Mouse (Mus musculus) cortical plate, adult 2 months (tissue): Measurements from ENCODE around the gene Coro2b.

Experiments used
- CTCF ChIP-seq: fragments of 200-500 bp; IDR thresholded peaks from 2 replicates; pipeline ENCODE4 v1.5.1; 2011; ENCODE audit warnings: mild to moderate bottlenecking, control low read depth, low read length; ENCODE audit not compliant: insufficient read depth; ENCODE audit errors: extremely low read depth
- POLR2A ChIP-seq: fragments of 200-500 bp; IDR thresholded peaks from 2 replicates; pipeline ENCODE4 v1.6.1; 2011; ENCODE audit warnings: mild to moderate bottlenecking, low read length, control low read depth; ENCODE audit not compliant: insufficient read depth; ENCODE audit errors: extremely low read depth

GRCm38 (mm10) chr9:62539251-62539711, 2.4 kb upstream of the Coro2b start:
- no peak for TF ChIP-seq CTCF
- no peak for TF ChIP-seq POLR2A
